Comparison of ENCODE assay signal across 27 mouse cellular contexts in the genomic region with DNA sequence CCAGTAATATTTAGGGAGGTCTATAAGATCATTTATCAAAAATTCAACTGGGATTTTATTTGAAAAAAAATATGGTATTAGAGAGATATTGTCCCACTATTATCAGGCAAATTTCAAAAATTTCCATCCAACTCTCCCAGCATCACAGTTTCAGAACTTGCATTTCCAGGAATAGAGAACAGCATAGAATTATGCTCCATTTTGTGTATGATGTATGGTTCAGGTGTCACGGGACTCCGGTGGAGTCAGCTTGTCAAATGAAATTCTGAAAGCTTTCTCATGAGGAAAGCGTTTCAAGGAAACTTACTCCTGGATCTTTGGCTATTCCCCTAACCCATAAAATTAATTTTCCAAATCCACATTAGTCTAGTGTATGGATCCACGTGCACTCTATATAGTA. TPM values are rescaled to one million over a fixed set of nuclear protein-coding genes. Genes with fewer than 3 reads are reported as not detected.
DNase-seq lines count a peak whose midpoint lies in the region; ATAC-seq and TF ChIP-seq lines count a peak whose summit lies in the region.
"Had no signal": no experiment of that assay in that cellular context is flagged by ENCODE, and none has a peak within 500 bp of the region (broad histone marks: within the 10 kb centered on the region; RNA-seq: fewer than 3 reads in every experiment).

No protein-coding gene starts in this region.

- H3K27ac ChIP-seq in intestine, embryonic 15.5 days = no peak overlapping the region
- H3K27ac ChIP-seq in intestine, embryonic 16.5 days (ENCODE audit: low read length) = no peak overlapping the region
- H3K27ac ChIP-seq in intestine, postnatal 0 days (ENCODE audit: low read depth, low read length) = no peak overlapping the region

- H3K4me2 ChIP-seq in intestine, embryonic 15.5 days (replicated peaks) = no peak overlapping the region
- no peak overlapping the region for H3K4me2 ChIP-seq in intestine, embryonic 16.5 days (ENCODE audit: low read depth, low read length)
- no peak overlapping the region for H3K4me2 ChIP-seq in intestine, postnatal 0 days (replicated peaks; ENCODE audit: low read depth)

- ATAC-seq in intestine, embryonic 15.5 days = 0 out of 2 replicates have a peak, but pooled peaks have one; percentile 47
- peak; percentile 76 for ATAC-seq in intestine, embryonic 16.5 days
- 0 out of 2 replicates have a peak, but pooled peaks have one; percentile 61 for ATAC-seq in intestine, postnatal 0 days
- ATAC-seq: activated CD4-positive, CD25-positive, alpha-beta regulatory T cell, adult 4 months; CD4-positive, CD25-positive, alpha-beta regulatory T cell, adult 4 months; Patski had no signal

- H3K9ac ChIP-seq in intestine, embryonic 15.5 days = no peak overlapping the region
- no peak overlapping the region for H3K9ac ChIP-seq in intestine, embryonic 16.5 days (ENCODE audit: low read depth, low read length)
- no peak overlapping the region for H3K9ac ChIP-seq in intestine, postnatal 0 days (ENCODE audit: low read depth, low read length)

- H3K4me3 ChIP-seq in intestine, embryonic 15.5 days (replicated peaks) = no peak overlapping the region
- H3K4me3 ChIP-seq in intestine, embryonic 16.5 days (ENCODE audit: low read length) = no peak overlapping the region
- no peak overlapping the region for H3K4me3 ChIP-seq in intestine, postnatal 0 days (ENCODE audit: low read depth, low read length)

- no peaks in the 10 kb centered on the region for H3K27me3 ChIP-seq in intestine, embryonic 15.5 days (replicated peaks)
- no peaks in the 10 kb centered on the region for H3K27me3 ChIP-seq in intestine, embryonic 16.5 days (replicated peaks; ENCODE audit: control insufficient read depth, insufficient read depth, low read length)
- no peaks in the 10 kb centered on the region for H3K27me3 ChIP-seq in intestine, postnatal 0 days (replicated peaks; ENCODE audit: control insufficient read depth, insufficient read depth, low read length)
- H3K27me3 ChIP-seq: Patski had no signal

- TF ChIP-seq CTCF in intestine, postnatal 0 days (IDR thresholded peaks at IDR 0.05; ENCODE audit: low read depth) = no peak

- WGBS in intestine, embryonic 15.5 days = 59% methylated on average over 4 of the region's 4 CpGs
- 81% methylated on average over 4 of the region's 4 CpGs for WGBS in intestine, embryonic 16.5 days
- WGBS in intestine, postnatal 0 days = 34% methylated on average over 4 of the region's 4 CpGs

- DNase-seq in left cerebral cortex, adult 11 months (ENCODE audit: low spot score) = no peak
- no peak for DNase-seq in layer of hippocampus, adult 9-10 months (ENCODE audit: low spot score)
- no peak for DNase-seq in gastrocnemius, postnatal 36 days
- DNase-seq: adrenal gland, adult 2 months; adrenal gland, adult 8-10 months; adrenal gland, postnatal 10 days; adrenal gland, postnatal 14 days; adrenal gland, postnatal 25 days; adrenal gland, postnatal 36 days; B cell, adult 2 months; cerebellum, adult 11 months; cerebellum, adult 11-12 months; cerebellum, adult 18-20 months had no signal

- H3K9me3 ChIP-seq in intestine, embryonic 15.5 days = no peaks in the 10 kb centered on the region
- H3K9me3 ChIP-seq in intestine, embryonic 16.5 days (ENCODE audit: control insufficient read depth, low read length) = no peaks in the 10 kb centered on the region
- no peaks in the 10 kb centered on the region for H3K9me3 ChIP-seq in intestine, postnatal 0 days (ENCODE audit: control insufficient read depth)
- H3K9me3 ChIP-seq: G1E had no signal

- no peaks in the 10 kb centered on the region for H3K4me1 ChIP-seq in intestine, embryonic 15.5 days (replicated peaks)
- no peaks in the 10 kb centered on the region for H3K4me1 ChIP-seq in intestine, embryonic 16.5 days (ENCODE audit: control insufficient read depth, insufficient read depth, low read length)
- H3K4me1 ChIP-seq in intestine, postnatal 0 days (replicated peaks; ENCODE audit: control insufficient read depth, insufficient read depth, low read length) = no peaks in the 10 kb centered on the region

- intact Hi-C loops in gastrocnemius, postnatal 36 days (cut with DNase I) = no loop called here

- H3K36me3 ChIP-seq in intestine, embryonic 15.5 days = no peaks in the 10 kb centered on the region
- H3K36me3 ChIP-seq in intestine, embryonic 16.5 days (ENCODE audit: control insufficient read depth, insufficient read depth, low read length) = no peaks in the 10 kb centered on the region
- H3K36me3 ChIP-seq in intestine, postnatal 0 days (ENCODE audit: control insufficient read depth, insufficient read depth) = no peaks in the 10 kb centered on the region
- H3K36me3 ChIP-seq: G1E had no signal

RNA-seq across cellular contexts. Expression of a gene that starts 1.6 kb away (rescaled TPM):
- polyA plus RNA-seq in intestine, embryonic 15.5 days (2015; fragmentation: Nextera tagmentation; extraction: Ambion mirVana) = not detected in 2 replicates
- polyA plus RNA-seq in intestine, embryonic 16.5 days (2015; fragmentation: Nextera tagmentation; extraction: Ambion mirVana) = not detected in 2 replicates
- not detected in 2 replicates for polyA plus RNA-seq in intestine, postnatal 0 days (2015; fragmentation: Nextera tagmentation; extraction: Ambion mirVana)
- not detected for total RNA-seq in gastrocnemius, postnatal 36 days (2021)
- total RNA-seq: adrenal gland, adult 18-20 months; adrenal gland, adult 2 months; adrenal gland, adult 8-10 months; adrenal gland, postnatal 10 days; adrenal gland, postnatal 14 days; adrenal gland, postnatal 25 days; adrenal gland, postnatal 36 days; adrenal gland, postnatal 4 days; CH12.LX; ES-E14; MEL had no signal
- polyA plus RNA-seq: activated CD4-positive, CD25-positive, alpha-beta regulatory T cell, adult 4 months; adrenal gland, adult 2 months; brain, embryonic 14.5 days; C2C12; CD4-positive, CD25-positive, alpha-beta regulatory T cell, adult 4 months; G1E; Patski had no signal

RNA-seq across cellular contexts. Expression of a gene that starts 19.4 kb away (rescaled TPM):
- not detected in 2 replicates for polyA plus RNA-seq in intestine, embryonic 15.5 days (2015; fragmentation: Nextera tagmentation; extraction: Ambion mirVana)
- not detected in 2 replicates for polyA plus RNA-seq in intestine, embryonic 16.5 days (2015; fragmentation: Nextera tagmentation; extraction: Ambion mirVana)
- polyA plus RNA-seq in intestine, postnatal 0 days (2015; fragmentation: Nextera tagmentation; extraction: Ambion mirVana) = not detected in 2 replicates
- total RNA-seq in gastrocnemius, postnatal 36 days (2021) = not detected
- total RNA-seq: adrenal gland, adult 18-20 months; adrenal gland, adult 2 months; adrenal gland, adult 8-10 months; adrenal gland, postnatal 10 days; adrenal gland, postnatal 14 days; adrenal gland, postnatal 25 days; adrenal gland, postnatal 36 days; adrenal gland, postnatal 4 days; CH12.LX; ES-E14; MEL had no signal
- polyA plus RNA-seq: activated CD4-positive, CD25-positive, alpha-beta regulatory T cell, adult 4 months; adrenal gland, adult 2 months; brain, embryonic 14.5 days; C2C12; CD4-positive, CD25-positive, alpha-beta regulatory T cell, adult 4 months; G1E; Patski had no signal

RNA-seq across cellular contexts. Expression of a gene that starts 26.9 kb away (rescaled TPM):
- 0.03 TPM in 1 of 2 replicates, not detected in the other for polyA plus RNA-seq in intestine, embryonic 15.5 days (2015; fragmentation: Nextera tagmentation; extraction: Ambion mirVana)
- 0.04 and 0.06 TPM in 2 replicates for polyA plus RNA-seq in intestine, embryonic 16.5 days (2015; fragmentation: Nextera tagmentation; extraction: Ambion mirVana)
- 0.09 TPM in 2 replicates for polyA plus RNA-seq in intestine, postnatal 0 days (2015; fragmentation: Nextera tagmentation; extraction: Ambion mirVana)
- total RNA-seq in gastrocnemius, postnatal 36 days (2021) = not detected
- total RNA-seq: adrenal gland, adult 18-20 months; adrenal gland, adult 2 months; adrenal gland, postnatal 36 days; CH12.LX had no signal
- polyA plus RNA-seq: activated CD4-positive, CD25-positive, alpha-beta regulatory T cell, adult 4 months; adrenal gland, adult 2 months; CD4-positive, CD25-positive, alpha-beta regulatory T cell, adult 4 months; G1E had no signal

RNA-seq across cellular contexts. Expression of a gene that starts 31.7 kb away (rescaled TPM):
- not detected in 2 replicates for polyA plus RNA-seq in intestine, embryonic 15.5 days (2015; fragmentation: Nextera tagmentation; extraction: Ambion mirVana)
- not detected in 2 replicates for polyA plus RNA-seq in intestine, embryonic 16.5 days (2015; fragmentation: Nextera tagmentation; extraction: Ambion mirVana)
- polyA plus RNA-seq in intestine, postnatal 0 days (2015; fragmentation: Nextera tagmentation; extraction: Ambion mirVana) = not detected in 2 replicates
- total RNA-seq in gastrocnemius, postnatal 36 days (2021) = not detected
- total RNA-seq: adrenal gland, adult 18-20 months; adrenal gland, adult 2 months; adrenal gland, adult 8-10 months; adrenal gland, postnatal 10 days; adrenal gland, postnatal 14 days; adrenal gland, postnatal 25 days; adrenal gland, postnatal 36 days; adrenal gland, postnatal 4 days; CH12.LX; ES-E14; MEL had no signal
- polyA plus RNA-seq: adrenal gland, adult 2 months; brain, embryonic 14.5 days; C2C12; G1E; Patski had no signal

RNA-seq across cellular contexts. Expression of a gene that starts 38.5 kb away (rescaled TPM):
- not detected in 2 replicates for polyA plus RNA-seq in intestine, embryonic 15.5 days (2015; fragmentation: Nextera tagmentation; extraction: Ambion mirVana)
- not detected in 2 replicates for polyA plus RNA-seq in intestine, embryonic 16.5 days (2015; fragmentation: Nextera tagmentation; extraction: Ambion mirVana)
- polyA plus RNA-seq in intestine, postnatal 0 days (2015; fragmentation: Nextera tagmentation; extraction: Ambion mirVana) = not detected in 2 replicates
- not detected for total RNA-seq in gastrocnemius, postnatal 36 days (2021)
- total RNA-seq: adrenal gland, adult 18-20 months; adrenal gland, adult 2 months; adrenal gland, adult 8-10 months; adrenal gland, postnatal 10 days; adrenal gland, postnatal 14 days; adrenal gland, postnatal 25 days; adrenal gland, postnatal 36 days; adrenal gland, postnatal 4 days; CH12.LX; ES-E14; G1E; MEL had no signal
- polyA plus RNA-seq: activated CD4-positive, CD25-positive, alpha-beta regulatory T cell, adult 4 months; adrenal gland, adult 2 months; brain, embryonic 14.5 days; C2C12; CD4-positive, CD25-positive, alpha-beta regulatory T cell, adult 4 months; G1E; Patski had no signal
